Mouse (Mus musculus) E14TG2a.4 (cell line): Measurements from ENCODE around the gene Abcb11.

Source experiments
- CTCF ChIP-seq: conservative IDR thresholded peaks from 2 replicates; pipeline ENCODE4 v1.5.1; 2014; ENCODE audit warnings: low read length
- NANOG ChIP-seq: IDR thresholded peaks from 2 replicates; pipeline ENCODE4 v1.6.1; 2014; ENCODE audit warnings: borderline replicate concordance, low read length, mixed read lengths
- POU5F1 ChIP-seq: IDR thresholded peaks from 2 replicates; pipeline ENCODE4 v1.6.1; 2014; ENCODE audit warnings: low read length, borderline replicate concordance

DNA sequence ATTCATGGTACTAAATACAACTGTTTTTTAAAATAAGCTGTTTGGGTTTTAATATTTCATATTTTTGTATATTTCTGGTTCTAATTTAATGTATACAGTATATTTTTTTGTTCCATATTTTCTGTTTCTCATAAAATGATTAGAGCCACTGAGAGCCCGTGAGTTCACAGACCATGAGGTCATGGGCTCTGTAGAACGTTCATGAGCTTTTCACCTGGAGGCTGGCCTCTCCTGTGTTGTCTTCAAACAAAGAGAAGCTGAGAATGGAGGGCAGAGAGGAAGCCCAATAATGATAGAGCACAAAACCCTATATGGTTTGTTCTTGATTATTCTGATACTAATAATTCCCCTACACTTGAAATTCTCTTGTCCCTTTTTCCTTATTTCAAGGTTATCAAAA lies 117.7 kb downstream of the Abcb11 start:
- TF ChIP-seq CTCF = no peak
- TF ChIP-seq NANOG = no peak
- TF ChIP-seq POU5F1 = no peak
